Mouse (Mus musculus) heart, postnatal 0 days (tissue): ENCODE measurements around the gene Nup188.

ENCODE experiments used
- CTCF ChIP-seq: IDR thresholded peaks from 2 replicates; pipeline ENCODE4 v1.5.1; 2016; ENCODE audit warnings: antibody characterized with exemption, control low read depth, low read depth
- EP300 ChIP-seq: IDR thresholded peaks from 2 replicates; pipeline ENCODE4 v1.6.1; 2016; ENCODE audit warnings: antibody characterized with exemption, low read depth

- TF ChIP-seq CTCF = no peak
- TF ChIP-seq EP300 = no peak
Observed at GRCm38 (mm10) chr2:30355861-30356260, 69.7 kb downstream of the Nup188 start.
